Mouse (Mus musculus): ENCODE data around the gene Cdc14a.

GRCm38 (mm10) chr3:116304800-116305753, 118.8 kb downstream of the Cdc14a start:
- no peak for TF ChIP-seq CTCF (IDR thresholded peaks at IDR 0.05; ENCODE audit: low read depth, low read length)
- TF ChIP-seq TAL1 (conservative IDR thresholded peaks at IDR 0.05; ENCODE audit: low read depth, low read length) = no peak
- no peak for TF ChIP-seq GATA1 (IDR thresholded peaks at IDR 0.05; ENCODE audit: borderline replicate concordance, low read length)
- TF ChIP-seq POLR2AphosphoS5 (IDR thresholded peaks at IDR 0.05; ENCODE audit: insufficient replicate concordance, low read depth, low read length) = no peak
- TF ChIP-seq GATA2 (IDR thresholded peaks at IDR 0.05; ENCODE audit: borderline replicate concordance, low read depth, low read length) = no peak

All from G1E (cell line).